Mouse (Mus musculus) ES-Bruce4 (cell line): ENCODE data around the gene Arhgef26.

Experiments used
- CTCF ChIP-seq: IDR thresholded peaks from one replicate; pipeline ENCODE4 v1.8.1; 2011; ENCODE audit warnings: low read depth, low read length
- EP300 ChIP-seq: IDR thresholded peaks from 2 replicates; pipeline ENCODE4 v1.6.1; 2011; ENCODE audit warnings: low read depth, low read length; ENCODE audit not compliant: insufficient read depth
- POLR2A ChIP-seq: IDR thresholded peaks from one replicate; pipeline ENCODE4 v1.8.1; 2011; ENCODE audit warnings: low read length; ENCODE audit not compliant: insufficient read depth

DNA sequence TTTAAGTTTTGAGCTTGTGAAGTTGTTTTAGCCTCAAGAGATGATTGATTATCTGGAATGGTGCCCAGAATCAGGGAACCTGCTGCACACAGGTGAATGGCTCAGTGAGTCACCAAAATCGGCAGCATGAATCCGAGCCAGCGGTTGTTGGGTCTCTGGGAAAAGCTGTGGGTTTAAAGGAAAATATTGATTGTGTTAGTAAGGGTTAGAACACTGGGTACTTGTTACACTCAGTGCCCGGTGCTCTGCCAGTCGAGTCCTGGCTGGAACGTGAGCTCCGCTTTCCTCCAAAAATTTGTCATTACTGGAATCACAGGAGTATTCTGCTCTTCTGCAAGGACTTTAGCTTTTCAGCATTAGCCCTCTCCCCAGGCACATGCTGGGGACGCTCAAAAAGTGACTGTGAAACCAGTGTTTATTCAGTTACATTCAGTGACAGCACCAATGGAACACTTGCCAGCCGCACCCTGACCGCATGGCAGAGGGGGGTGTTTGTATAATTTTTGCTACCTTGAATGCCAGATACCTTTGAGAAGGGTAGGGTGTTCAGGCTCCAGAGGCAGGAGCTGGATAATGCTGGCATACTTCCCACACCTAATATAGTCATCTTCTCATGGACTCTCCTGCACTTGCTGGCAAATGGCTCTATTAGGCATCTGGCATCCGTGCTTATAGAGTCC, 11.2 kb downstream of the Arhgef26 start:
- TF ChIP-seq CTCF (no peak), POLR2A (no peak), EP300 (no peak)
